Mouse (Mus musculus) spleen, postnatal 4 days (tissue): Measurements from ENCODE around the gene 4930556J24Rik.

Experiments
- DNase-seq, 2 experiments: peaks; one replicate each; pipeline ENCODE4 v3.0.0; 2022; ENCODE audit warnings: low spot score in 2 of 2

The 4930556J24Rik gene

GRCm38 (mm10) chr11:3973081-3973480 lies 3.5 kb downstream of the 4930556J24Rik start:
- peak in 1 of 2 experiments; percentile 52 for DNase-seq

- peak in 1 of 2 experiments; percentile 58 for DNase-seq
Observed at GRCm38 (mm10) chr11:3970361-3970760, 6.2 kb downstream of the 4930556J24Rik start.

GRCm38 (mm10) chr11:3969837-3970236 lies 6.7 kb downstream of the 4930556J24Rik start:
- peak in 1 of 2 experiments; percentile 56 for DNase-seq

- DNase-seq, result peak in 1 of 2 experiments; percentile 49
Observed at GRCm38 (mm10) chr11:3964416-3965172, 12.0 kb downstream of the 4930556J24Rik start.

- peak; percentile 70 to 84 for DNase-seq
Observed at GRCm38 (mm10) chr11:3963610-3964415, 12.8 kb downstream of the 4930556J24Rik start, which contains the start of gene Pes1. TSS of gene Pes1 (plus strand) at chr11:3963975.

- peak in 1 of 2 experiments; percentile 54 for DNase-seq
Observed at GRCm38 (mm10) chr11:3963155-3963554, 13.4 kb downstream of the 4930556J24Rik start.

- peak in 1 of 2 experiments; percentile 45 for DNase-seq
Observed at GRCm38 (mm10) chr11:3961761-3962160, 14.8 kb downstream of the 4930556J24Rik start.

- peak in 1 of 2 experiments; percentile 33 for DNase-seq
Observed at GRCm38 (mm10) chr11:3960901-3961300, 15.7 kb downstream of the 4930556J24Rik start.

- peak in 1 of 2 experiments; percentile 29 for DNase-seq
Observed at GRCm38 (mm10) chr11:3955371-3955770, 21.2 kb downstream of the 4930556J24Rik start.

- DNase-seq, result peak in 1 of 2 experiments; percentile 9
Observed at GRCm38 (mm10) chr11:3954876-3955275, 21.7 kb downstream of the 4930556J24Rik start.

GRCm38 (mm10) chr11:3946386-3946785 lies 30.2 kb downstream of the 4930556J24Rik start:
- DNase-seq, result peak in 1 of 2 experiments; percentile 23

GRCm38 (mm10) chr11:3941371-3941770 lies 35.2 kb downstream of the 4930556J24Rik start:
- peak in 1 of 2 experiments; percentile 25 for DNase-seq

GRCm38 (mm10) chr11:3937321-3937874 lies 39.2 kb downstream of the 4930556J24Rik start:
- no peak for DNase-seq

GRCm38 (mm10) chr11:3936318-3936717 lies 40.3 kb downstream of the 4930556J24Rik start:
- DNase-seq, result no peak

GRCm38 (mm10) chr11:3935135-3935534 lies 41.4 kb downstream of the 4930556J24Rik start:
- peak; percentile 3 to 41 for DNase-seq

GRCm38 (mm10) chr11:3933756-3934285 lies 42.8 kb downstream of the 4930556J24Rik start:
- DNase-seq, result peak in 1 of 2 experiments; percentile 40

GRCm38 (mm10) chr11:3931511-3932211 lies 44.9 kb downstream of the 4930556J24Rik start, which contains the start of gene Tcn2:
TSS of gene Tcn2 (minus strand) at chr11:3932159.
- DNase-seq, result peak; percentile 60 to 78

GRCm38 (mm10) chr11:3930931-3931330 lies 45.6 kb downstream of the 4930556J24Rik start:
- peak in 1 of 2 experiments; percentile 7 for DNase-seq

GRCm38 (mm10) chr11:3930019-3930418 lies 46.6 kb downstream of the 4930556J24Rik start:
- peak; percentile 15 to 61 for DNase-seq

GRCm38 (mm10) chr11:3925916-3926315 lies 50.7 kb downstream of the 4930556J24Rik start:
- DNase-seq, result no peak

- no peak for DNase-seq
Observed at GRCm38 (mm10) chr11:3922731-3923130, 53.8 kb downstream of the 4930556J24Rik start.
